Mouse (Mus musculus): ENCODE measurements around the gene Lzic. TPM values are rescaled to one million over a fixed set of nuclear protein-coding genes. Genes with fewer than 3 reads are reported as not detected.
A peak's percentile ranks its signal among the peaks of the same experiment; 100 is the strongest.

Gene Lzic
- polyA plus RNA-seq, 1 experiment = 55.2 TPM

DNA sequence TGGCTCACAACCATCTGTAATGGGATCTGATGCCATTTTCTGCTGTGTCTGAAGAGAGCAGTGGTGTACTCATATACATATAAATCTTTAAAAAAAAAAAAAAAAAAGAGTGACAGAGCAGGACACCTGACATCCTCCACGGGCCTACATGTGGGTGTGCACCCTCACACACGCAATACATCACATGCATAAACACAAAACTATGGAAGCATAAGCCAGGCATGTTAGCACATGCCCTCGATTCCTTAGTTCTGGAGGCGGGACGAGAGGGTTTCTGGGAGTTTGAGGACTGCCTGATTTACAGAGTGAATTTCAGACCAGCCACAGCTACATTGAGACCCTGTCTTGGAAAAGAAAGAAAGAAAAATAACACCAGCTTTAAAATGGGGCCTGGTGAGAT is 19.3 kb downstream of the Lzic start:
- Histone ChIP-seq H3K27me3 (ENCODE audit: control insufficient read depth, insufficient read depth, low read length, poor library complexity, severe bottlenecking) (no peaks in the 10 kb centered on the region), H3K4me3 (ENCODE audit: low read depth, low read length) (no peak overlapping the region), H3K9me3 (replicated peaks; ENCODE audit: control insufficient read depth, insufficient read depth, low read length, poor library complexity, severe bottlenecking) (no peaks in the 10 kb centered on the region), H3K4me1 (ENCODE audit: control insufficient read depth, insufficient read depth, low read length) (peaks cover 2% of the 10 kb centered on the region), H3K27ac (ENCODE audit: insufficient read depth, low read length) (peak overlapping the region; percentile 37), H3K36me3 (ENCODE audit: control insufficient read depth, insufficient read depth, low read length, poor library complexity, severe bottlenecking) (peaks cover 4% of the 10 kb centered on the region; the same call in 1 of the 2 replicates), H3K9ac (ENCODE audit: low read depth, poor library complexity, severe bottlenecking) (no peak overlapping the region)
- TF ChIP-seq POLR2A (IDR thresholded peaks at IDR 0.05; ENCODE audit: insufficient read depth, low read length) (no peak), CTCF (IDR thresholded peaks at IDR 0.05; ENCODE audit: low read depth, low read length) (no peak), EP300 (IDR thresholded peaks at IDR 0.05; ENCODE audit: insufficient read depth, low read depth, low read length) (no peak)

DNA sequence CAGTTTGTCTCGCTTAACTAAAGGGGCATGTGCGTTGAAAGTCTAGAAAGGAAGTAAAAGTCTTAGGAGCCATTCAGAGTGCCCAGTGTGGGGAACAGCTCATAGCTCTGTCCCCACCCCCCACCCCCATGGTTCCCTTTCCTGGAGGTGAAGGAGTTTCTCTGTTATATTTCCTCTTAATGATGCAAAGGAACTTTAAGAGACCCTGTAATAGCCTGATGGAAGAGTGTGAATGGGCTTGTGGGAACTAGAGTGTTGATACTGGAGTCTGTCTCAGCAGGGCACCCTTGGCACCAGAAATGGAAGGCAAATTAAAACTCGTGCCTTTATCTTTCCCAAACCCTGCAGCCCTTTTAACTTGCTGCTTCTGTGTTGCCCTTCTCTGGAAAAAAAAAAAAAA is 19.8 kb downstream of the Lzic start:
- H3K27me3 ChIP-seq (ENCODE audit: control insufficient read depth, insufficient read depth, low read length, poor library complexity, severe bottlenecking) = no peaks in the 10 kb centered on the region
- TF ChIP-seq CTCF (IDR thresholded peaks at IDR 0.05; ENCODE audit: low read depth, low read length) (no peak), POLR2A (IDR thresholded peaks at IDR 0.05; ENCODE audit: insufficient read depth, low read length) (no peak), EP300 (IDR thresholded peaks at IDR 0.05; ENCODE audit: insufficient read depth, low read depth, low read length) (no peak)

DNA sequence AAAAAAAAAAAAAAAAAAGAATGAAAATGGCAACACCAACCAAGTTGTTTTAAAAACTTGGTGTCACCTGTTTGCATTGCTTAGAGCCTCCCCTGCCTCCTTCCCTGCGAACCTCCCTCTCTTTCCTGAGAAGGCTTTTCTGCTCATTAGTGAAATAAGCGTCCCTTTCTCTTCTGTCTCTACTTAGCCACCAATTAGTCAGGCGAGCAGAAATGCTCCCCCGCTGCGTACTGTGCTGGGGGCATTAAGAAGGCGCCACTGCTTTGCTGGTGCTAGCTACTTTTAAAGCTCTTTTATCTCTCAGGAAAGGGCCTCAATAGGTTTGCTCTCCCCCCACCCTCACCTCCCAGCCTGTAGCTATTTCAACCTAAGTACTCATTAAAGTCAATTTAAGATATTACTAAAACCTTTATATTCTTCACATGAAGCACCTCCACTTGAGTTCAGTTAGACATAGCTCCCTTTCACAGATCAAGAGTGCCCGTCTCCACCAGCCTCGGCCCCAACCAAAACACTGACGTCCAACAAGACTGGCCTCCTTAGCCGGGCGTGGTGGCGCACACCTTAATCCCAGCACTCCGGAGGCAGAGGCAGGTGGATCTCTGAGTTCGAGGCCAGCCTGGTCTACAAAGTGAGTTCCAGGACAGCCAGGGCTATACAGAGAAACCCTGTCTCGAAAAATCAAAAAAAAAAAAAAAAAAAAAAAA is 20.4 kb downstream of the Lzic start:
- Histone ChIP-seq H3K36me3 (ENCODE audit: control insufficient read depth, insufficient read depth, low read length, poor library complexity, severe bottlenecking) (peaks cover 4% of the 10 kb centered on the region; the same call in 1 of the 2 replicates), H3K9ac (ENCODE audit: low read depth, poor library complexity, severe bottlenecking) (no peak overlapping the region), H3K4me3 (ENCODE audit: low read depth, low read length) (no peak overlapping the region), H3K9me3 (replicated peaks; ENCODE audit: control insufficient read depth, insufficient read depth, low read length, poor library complexity, severe bottlenecking) (no peaks in the 10 kb centered on the region), H3K27me3 (ENCODE audit: control insufficient read depth, insufficient read depth, low read length, poor library complexity, severe bottlenecking) (no peaks in the 10 kb centered on the region), H3K27ac (ENCODE audit: insufficient read depth, low read length) (no peak overlapping the region), H3K4me1 (ENCODE audit: control insufficient read depth, insufficient read depth, low read length) (peaks cover 2% of the 10 kb centered on the region)
- TF ChIP-seq CTCF (IDR thresholded peaks at IDR 0.05; ENCODE audit: low read depth, low read length) (no peak), POLR2A (IDR thresholded peaks at IDR 0.05; ENCODE audit: insufficient read depth, low read length) (no peak), EP300 (IDR thresholded peaks at IDR 0.05; ENCODE audit: insufficient read depth, low read depth, low read length) (no peak)

More for the DNA sequence above, 19.8 kb downstream of the Lzic start:
- Histone ChIP-seq H3K4me1 (ENCODE audit: control insufficient read depth, insufficient read depth, low read length) (peaks cover 2% of the 10 kb centered on the region), H3K4me3 (ENCODE audit: low read depth, low read length) (no peak overlapping the region), H3K9me3 (replicated peaks; ENCODE audit: control insufficient read depth, insufficient read depth, low read length, poor library complexity, severe bottlenecking) (no peaks in the 10 kb centered on the region), H3K27ac (ENCODE audit: insufficient read depth, low read length) (peak overlapping the region; percentile 37), H3K9ac (ENCODE audit: low read depth, poor library complexity, severe bottlenecking) (no peak overlapping the region), H3K36me3 (ENCODE audit: control insufficient read depth, insufficient read depth, low read length, poor library complexity, severe bottlenecking) (peaks cover 4% of the 10 kb centered on the region; the same call in 1 of the 2 replicates)

DNA sequence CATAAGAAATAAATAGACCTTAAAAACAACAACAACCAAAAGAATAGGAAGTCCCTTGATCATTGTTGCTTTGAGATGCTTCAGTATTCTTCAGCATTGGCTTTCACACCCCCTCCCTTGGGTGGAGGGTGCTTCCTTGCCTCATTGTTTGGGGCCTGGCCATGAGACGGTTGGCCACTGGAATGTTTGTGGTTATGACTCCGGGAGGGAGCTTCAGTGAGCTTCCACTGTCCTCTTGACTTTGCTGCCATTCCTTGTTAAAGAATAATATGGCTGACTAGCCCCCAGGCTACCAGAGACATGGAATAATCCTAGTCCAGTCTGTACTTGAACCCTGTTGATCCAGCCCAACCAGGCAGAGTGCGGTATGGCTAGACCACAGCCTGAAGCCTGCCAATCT is 21.9 kb downstream of the Lzic start:
- H3K4me1 ChIP-seq (ENCODE audit: control insufficient read depth, insufficient read depth, low read length) = peaks cover 2% of the 10 kb centered on the region
- H3K36me3 ChIP-seq (ENCODE audit: control insufficient read depth, insufficient read depth, low read length, poor library complexity, severe bottlenecking) = no peaks in the 10 kb centered on the region
- no peak overlapping the region for H3K27ac ChIP-seq (ENCODE audit: insufficient read depth, low read length)
- no peak overlapping the region for H3K9ac ChIP-seq (ENCODE audit: low read depth, poor library complexity, severe bottlenecking)
- H3K27me3 ChIP-seq (ENCODE audit: control insufficient read depth, insufficient read depth, low read length, poor library complexity, severe bottlenecking) = no peaks in the 10 kb centered on the region
- no peak overlapping the region for H3K4me3 ChIP-seq (ENCODE audit: low read depth, low read length)
- TF ChIP-seq POLR2A (IDR thresholded peaks at IDR 0.05; ENCODE audit: insufficient read depth, low read length) = no peak
- TF ChIP-seq EP300 (IDR thresholded peaks at IDR 0.05; ENCODE audit: insufficient read depth, low read depth, low read length) = no peak
- no peak for TF ChIP-seq CTCF (IDR thresholded peaks at IDR 0.05; ENCODE audit: low read depth, low read length)
- no peaks in the 10 kb centered on the region for H3K9me3 ChIP-seq (replicated peaks; ENCODE audit: control insufficient read depth, insufficient read depth, low read length, poor library complexity, severe bottlenecking)

DNA sequence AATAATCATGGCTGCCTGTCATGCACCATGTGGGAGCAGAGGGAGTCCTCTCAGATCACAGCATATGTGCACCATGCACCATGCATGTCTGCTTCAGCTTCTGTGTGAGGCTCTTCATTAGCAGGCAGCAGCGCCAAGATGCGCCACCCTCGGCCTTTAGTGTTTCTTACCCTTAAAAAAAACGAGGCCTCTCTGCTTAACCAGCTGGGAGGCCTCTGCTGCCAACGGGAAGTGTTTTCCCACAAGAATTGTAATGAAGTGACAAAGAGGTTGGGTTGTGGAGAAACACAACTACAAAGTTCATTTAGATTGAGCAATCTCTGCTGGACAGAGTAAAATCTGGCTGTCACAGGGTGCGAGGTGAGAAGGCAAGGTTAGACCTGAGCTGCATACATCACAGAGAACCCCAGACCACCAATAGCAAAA is 26.2 kb downstream of the Lzic start:
- no peak for TF ChIP-seq CTCF (IDR thresholded peaks at IDR 0.05; ENCODE audit: low read depth, low read length)
- no peak for TF ChIP-seq POLR2A (IDR thresholded peaks at IDR 0.05; ENCODE audit: insufficient read depth, low read length)
- TF ChIP-seq EP300 (IDR thresholded peaks at IDR 0.05; ENCODE audit: insufficient read depth, low read depth, low read length) = no peak
- Histone ChIP-seq H3K27me3 (ENCODE audit: control insufficient read depth, insufficient read depth, low read length, poor library complexity, severe bottlenecking) (no peaks in the 10 kb centered on the region), H3K27ac (ENCODE audit: insufficient read depth, low read length) (no peak overlapping the region)

DNA sequence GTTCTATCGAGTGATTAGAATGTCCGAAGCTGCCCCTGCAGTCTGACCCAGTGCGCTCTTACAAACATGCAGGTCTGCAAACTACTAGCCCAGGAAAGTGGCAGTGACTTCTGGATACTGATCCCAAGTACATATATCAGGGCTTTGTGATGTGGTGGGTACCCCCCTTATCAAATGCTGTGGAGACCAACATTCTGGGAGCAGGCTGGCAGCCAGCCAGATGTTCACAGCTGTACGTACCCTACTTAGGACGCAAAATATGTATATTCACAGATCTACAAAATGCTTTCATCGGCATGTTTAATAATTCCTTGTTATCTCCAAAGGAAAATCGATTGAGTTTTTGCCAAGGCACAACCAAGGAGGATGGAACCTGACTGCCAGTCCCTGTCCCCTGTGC is 27.0 kb downstream of the Lzic start:
- TF ChIP-seq EP300 (IDR thresholded peaks at IDR 0.05; ENCODE audit: insufficient read depth, low read depth, low read length) (no peak), CTCF (IDR thresholded peaks at IDR 0.05; ENCODE audit: low read depth, low read length) (no peak), POLR2A (IDR thresholded peaks at IDR 0.05; ENCODE audit: insufficient read depth, low read length) (no peak)
- no peak overlapping the region for H3K9ac ChIP-seq (ENCODE audit: low read depth, poor library complexity, severe bottlenecking)
- no peaks in the 10 kb centered on the region for H3K36me3 ChIP-seq (ENCODE audit: control insufficient read depth, insufficient read depth, low read length, poor library complexity, severe bottlenecking)
- H3K4me3 ChIP-seq (ENCODE audit: low read depth, low read length) = no peak overlapping the region
- no peaks in the 10 kb centered on the region for H3K4me1 ChIP-seq (ENCODE audit: control insufficient read depth, insufficient read depth, low read length)
- no peaks in the 10 kb centered on the region for H3K27me3 ChIP-seq (ENCODE audit: control insufficient read depth, insufficient read depth, low read length, poor library complexity, severe bottlenecking)
- H3K27ac ChIP-seq (ENCODE audit: insufficient read depth, low read length) = no peak overlapping the region
- no peaks in the 10 kb centered on the region for H3K9me3 ChIP-seq (replicated peaks; ENCODE audit: control insufficient read depth, insufficient read depth, low read length, poor library complexity, severe bottlenecking)

More for the DNA sequence above, 26.2 kb downstream of the Lzic start:
- no peak overlapping the region for H3K9ac ChIP-seq (ENCODE audit: low read depth, poor library complexity, severe bottlenecking)
- no peak overlapping the region for H3K4me3 ChIP-seq (ENCODE audit: low read depth, low read length)
- H3K9me3 ChIP-seq (replicated peaks; ENCODE audit: control insufficient read depth, insufficient read depth, low read length, poor library complexity, severe bottlenecking) = no peaks in the 10 kb centered on the region
- H3K4me1 ChIP-seq (ENCODE audit: control insufficient read depth, insufficient read depth, low read length) = no peaks in the 10 kb centered on the region
- no peaks in the 10 kb centered on the region for H3K36me3 ChIP-seq (ENCODE audit: control insufficient read depth, insufficient read depth, low read length, poor library complexity, severe bottlenecking)

Data from ES-Bruce4 (cell line).